Mouse (Mus musculus) olfactory bulb, adult 2 months (tissue): Measurements from ENCODE around the gene Yif1a.

Experiments
- CTCF ChIP-seq: fragments of 200-500 bp; IDR thresholded peaks from 2 replicates; pipeline ENCODE4 v1.5.1; 2012; ENCODE audit warnings: low read depth, mild to moderate bottlenecking, low read length, moderate library complexity; ENCODE audit not compliant: insufficient read depth
- POLR2A ChIP-seq: fragments of 200-500 bp; IDR thresholded peaks from 2 replicates; pipeline ENCODE4 v1.6.1; 2012; ENCODE audit warnings: mild to moderate bottlenecking, low read depth, low read length, moderate library complexity; ENCODE audit not compliant: insufficient read depth

DNA sequence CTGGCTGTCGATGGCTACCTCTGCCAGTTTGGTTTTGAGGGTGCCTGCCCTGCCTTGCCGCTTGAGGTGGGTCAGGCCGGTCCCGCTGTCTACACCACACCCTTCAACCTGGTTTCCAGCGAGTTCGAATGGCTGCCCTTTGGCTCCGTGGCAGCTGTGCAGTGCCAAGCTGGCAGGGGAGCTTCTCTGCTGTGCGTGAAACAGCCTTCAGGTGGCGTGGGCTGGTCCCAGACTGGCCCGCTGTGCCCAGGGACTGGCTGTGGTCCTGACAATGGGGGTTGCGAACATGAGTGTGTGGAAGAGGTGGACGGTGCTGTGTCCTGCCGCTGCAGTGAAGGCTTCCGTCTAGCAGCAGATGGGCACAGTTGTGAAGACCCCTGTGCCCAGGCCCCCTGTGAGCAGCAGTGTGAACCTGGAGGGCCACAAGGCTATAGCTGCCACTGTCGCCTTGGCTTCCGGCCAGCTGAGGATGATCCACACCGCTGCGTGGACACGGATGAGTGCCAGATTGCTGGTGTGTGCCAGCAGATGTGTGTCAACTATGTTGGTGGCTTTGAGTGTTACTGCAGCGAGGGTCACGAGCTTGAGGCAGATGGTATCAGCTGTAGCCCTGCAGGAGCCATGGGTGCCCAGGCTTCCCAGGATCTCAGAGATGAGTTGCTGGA, 19.6 kb upstream of the Yif1a start:
- TF ChIP-seq CTCF (no peak), POLR2A (no peak)
